Mouse (Mus musculus): ENCODE data around the gene Lix1.

DNA sequence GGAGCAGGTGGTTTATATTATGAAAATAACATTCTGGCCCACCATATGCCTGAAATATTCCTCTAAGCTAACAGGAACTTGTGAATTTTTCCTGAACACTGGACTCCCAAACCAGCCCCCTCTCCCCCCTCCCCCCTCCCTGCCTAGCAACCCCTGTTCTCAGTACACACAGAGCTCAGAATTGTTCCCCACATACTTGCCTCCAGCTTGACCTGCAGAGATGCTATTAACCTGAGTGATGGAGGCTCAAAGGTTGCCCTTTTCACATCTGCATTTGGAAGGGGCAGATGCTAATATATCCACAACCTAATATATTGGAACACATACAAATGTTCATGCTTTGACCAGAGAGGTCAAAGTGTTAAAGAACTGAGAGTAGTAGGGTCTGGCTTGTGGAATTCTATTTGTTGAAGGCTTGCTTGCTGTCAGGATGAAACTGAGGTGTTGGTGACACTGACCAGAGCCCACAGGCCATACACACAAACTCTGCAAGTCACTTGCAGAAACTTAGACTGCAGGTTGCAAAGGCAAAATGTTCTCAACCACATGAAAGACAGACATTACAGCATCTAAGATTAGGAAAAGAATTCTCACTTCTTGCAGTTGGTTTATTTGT is 36.2 kb downstream of the Lix1 start:
- no peak for TF ChIP-seq EP300 (optimal IDR thresholded peaks at IDR 0.05)
- no peak for TF ChIP-seq CTCF (IDR thresholded peaks at IDR 0.05; ENCODE audit: low read depth)
